Mouse (Mus musculus): ENCODE data around the gene Tnni1.

DNA sequence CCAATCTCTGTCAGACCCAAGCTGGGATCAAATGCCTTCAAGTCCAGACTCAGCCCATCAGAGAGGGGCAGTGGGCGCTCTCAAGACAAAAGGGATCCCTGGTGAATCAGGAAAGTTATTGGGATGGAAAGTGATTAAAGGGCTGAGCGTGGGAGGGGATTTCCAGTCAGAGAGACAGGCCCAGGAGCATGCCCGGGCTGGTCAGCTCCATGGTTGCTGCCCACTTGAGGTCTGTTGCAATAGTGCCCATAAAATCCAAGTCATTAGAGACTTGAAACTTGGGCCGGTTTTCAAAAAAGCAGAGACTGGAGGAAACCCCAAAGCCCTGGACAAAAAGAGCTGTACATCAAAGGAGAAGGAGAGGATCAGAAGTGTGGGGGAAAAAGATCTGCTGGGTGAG, 19.5 kb upstream of the Tnni1 start:
- TF ChIP-seq ZNF384 (IDR thresholded peaks at IDR 0.05; ENCODE audit: low read depth, low read length) (no peak), HCFC1 (IDR thresholded peaks at IDR 0.05; ENCODE audit: borderline replicate concordance, insufficient read depth, low read length) (no peak)
